Mouse (Mus musculus): Measurements from ENCODE around the gene Tnip1. TPM values are rescaled to one million over a fixed set of nuclear protein-coding genes. Genes with fewer than 3 reads are reported as not detected.
A peak's percentile ranks its signal among the peaks of the same experiment; 100 is the strongest.
"Not testable (repeated sequence)": the region's sequence is repeated elsewhere in the genome, so short reads cannot be mapped to it uniquely, and the experiment has no call there.

The Tnip1 gene
- total RNA-seq, 2 experiments from 2014 or later = 44.4 to 51.3 TPM

DNA sequence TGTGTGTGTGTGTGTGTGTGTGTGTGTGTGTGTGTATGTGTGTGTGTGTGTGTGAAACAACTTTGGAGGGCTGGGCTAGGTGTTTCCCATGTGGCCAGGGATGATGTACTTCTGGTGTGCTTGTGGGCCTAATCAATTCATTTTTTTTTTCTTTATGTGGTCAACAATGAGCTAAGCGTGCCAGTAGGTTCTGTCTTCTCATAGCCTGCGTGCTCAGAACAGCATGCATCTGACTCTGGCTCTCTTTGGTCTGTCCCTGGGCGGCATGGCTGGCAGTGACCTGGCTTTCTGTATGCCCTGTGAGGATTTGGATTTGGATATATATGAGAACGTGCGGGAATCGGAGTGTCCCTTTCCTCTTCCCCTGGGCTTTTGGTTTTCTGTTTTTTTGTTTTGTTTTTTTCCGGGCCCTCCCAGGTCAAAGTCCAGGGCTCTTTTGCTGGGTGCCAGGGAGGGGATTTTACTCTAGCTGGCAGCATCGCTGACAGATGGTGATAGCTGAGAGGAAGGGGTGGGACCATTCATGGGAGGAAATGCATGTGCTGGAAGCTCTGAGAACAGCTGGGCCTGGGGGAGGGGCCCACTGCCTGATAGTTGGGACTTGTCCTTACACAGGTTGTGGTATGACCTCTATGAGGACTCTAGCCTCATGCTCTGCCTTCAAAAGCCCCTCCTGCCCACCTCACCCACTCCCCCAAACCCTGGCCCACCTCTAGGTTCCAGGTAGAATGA, 10.9 kb upstream of the Tnip1 start:
- peak in 1 of 2 experiments; percentile 68 for DNase-seq (ENCODE audit: low spot score in 2 of 2)

DNA sequence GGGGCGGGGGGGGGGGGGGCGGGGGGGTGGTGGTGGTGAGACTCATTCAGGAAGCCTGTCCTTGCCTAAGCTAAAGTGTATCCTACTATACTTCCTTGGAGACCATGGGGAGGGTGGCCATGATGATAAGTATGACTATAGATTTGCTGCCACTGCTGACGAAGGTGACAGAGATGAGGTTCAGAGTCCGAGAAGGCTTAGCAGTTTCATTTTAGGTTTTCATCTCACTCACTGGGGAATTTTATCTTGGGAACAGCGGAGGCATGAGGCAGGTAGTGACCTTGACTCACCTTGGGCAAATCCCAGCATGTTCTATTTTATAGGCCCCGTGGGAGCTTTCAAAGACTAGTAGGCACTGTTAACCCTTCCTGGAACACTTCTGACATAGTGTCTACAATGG, 10.1 kb upstream of the Tnip1 start:
- no peak for DNase-seq (ENCODE audit: low spot score in 2 of 2)

DNA sequence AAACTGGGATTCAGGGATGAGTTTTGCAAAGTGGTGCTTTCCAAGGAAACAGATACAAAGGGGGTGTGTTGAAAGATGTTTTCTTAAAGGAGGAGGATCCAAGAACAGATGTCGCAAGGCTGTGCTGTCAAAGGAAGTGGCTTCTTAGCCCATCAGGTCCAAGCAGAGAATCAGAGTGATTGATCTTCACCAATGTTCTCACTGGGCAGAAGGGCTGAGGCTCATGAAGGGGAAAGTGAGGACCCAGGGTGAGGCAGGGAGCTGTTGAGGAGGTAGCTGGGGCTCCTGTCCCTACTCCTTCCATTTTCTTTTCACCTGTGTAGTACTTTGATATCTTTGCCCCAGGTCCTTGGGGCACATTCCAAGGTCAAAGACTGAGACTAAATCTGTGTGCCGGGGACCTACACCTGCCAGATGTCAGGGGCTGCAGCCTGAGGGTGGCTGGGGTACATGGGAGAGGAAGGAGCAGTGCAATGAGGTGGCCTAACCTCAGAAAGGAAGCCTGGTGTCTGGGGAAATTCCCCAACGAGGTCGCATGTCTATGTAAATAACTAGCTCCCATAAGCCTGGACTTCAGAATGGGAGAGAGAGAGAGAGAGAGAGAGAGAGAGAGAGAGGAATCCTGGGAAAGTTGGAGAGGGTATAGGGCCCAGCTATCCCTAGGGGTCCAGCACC, 9.5 kb upstream of the Tnip1 start:
- no peak for DNase-seq (ENCODE audit: low spot score in 2 of 2)

DNA sequence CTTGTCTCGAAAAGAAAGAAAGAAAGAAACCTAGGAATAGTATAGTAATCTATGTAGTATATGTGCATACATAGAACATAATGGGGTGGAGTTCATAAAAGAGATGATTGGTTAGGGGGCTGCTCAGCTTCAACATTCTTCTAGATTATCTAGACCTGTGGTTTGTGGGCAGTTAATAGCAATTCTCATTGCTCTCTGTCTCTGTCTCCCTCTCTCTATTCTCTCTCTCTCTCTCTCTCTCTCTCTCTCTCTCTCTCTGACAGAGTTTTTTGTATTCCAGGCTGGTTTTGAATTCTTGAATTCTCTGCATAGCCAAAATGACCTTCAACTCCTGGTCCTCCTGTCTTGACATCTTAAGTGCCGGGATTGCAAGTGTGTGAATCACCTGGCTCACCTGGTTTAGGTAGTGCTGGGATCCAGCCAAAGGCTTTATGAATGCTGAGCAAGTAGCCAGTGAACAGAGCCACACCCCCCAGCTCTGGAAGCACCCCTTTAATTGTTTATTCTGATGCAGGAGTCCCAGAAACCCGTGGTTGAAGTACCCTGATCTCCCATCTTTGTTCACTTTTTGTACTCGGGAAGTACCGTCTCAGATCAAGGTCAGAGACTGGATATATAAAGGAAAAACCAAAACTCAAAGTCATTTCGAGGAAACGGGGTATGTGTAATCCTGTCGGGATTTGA, 8.8 kb upstream of the Tnip1 start:
- DNase-seq (ENCODE audit: low spot score in 2 of 2) = no peak

DNA sequence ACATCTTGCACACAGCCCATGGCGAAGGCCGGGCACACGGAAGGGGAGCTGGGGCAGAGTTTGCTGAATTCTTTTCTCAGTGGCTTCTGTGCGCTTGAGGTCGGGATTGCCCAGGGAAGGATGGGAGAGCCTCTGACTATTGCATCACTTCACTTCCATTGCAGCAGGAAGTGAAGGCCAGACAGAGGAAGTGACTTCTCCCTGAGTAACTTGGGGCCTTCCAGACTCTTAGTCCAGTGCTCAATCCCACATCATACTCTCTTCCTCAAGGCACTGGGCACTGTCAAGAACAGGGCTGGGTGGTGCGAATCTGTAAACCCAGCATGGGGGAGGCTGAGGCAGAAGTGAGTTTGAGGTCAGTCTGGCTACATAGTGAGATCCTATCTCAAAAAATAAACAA, 2.5 kb upstream of the Tnip1 start:
- no peak for DNase-seq (ENCODE audit: low spot score in 2 of 2)

DNA sequence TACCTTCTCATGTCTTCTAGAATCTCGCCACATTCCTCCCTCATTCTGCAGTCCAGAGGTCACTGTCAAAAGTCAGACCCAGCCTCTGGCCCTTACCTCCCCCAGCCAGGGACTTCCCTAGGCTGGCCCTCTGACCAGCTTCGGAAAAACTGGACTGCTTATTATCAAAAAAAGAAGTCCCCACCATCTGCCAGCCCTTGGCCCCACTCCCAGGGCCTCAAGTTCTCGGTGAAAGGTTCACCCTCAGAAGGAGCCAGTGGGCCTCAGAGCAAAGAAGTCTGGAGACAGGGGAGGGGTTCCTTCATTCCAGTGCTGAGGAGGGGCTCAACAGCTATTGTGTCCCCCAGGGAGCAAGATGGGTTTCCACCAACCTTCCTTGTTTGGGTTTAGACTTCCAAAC, 796 bp downstream of the Tnip1 start:
- no peak for DNase-seq (ENCODE audit: low spot score in 2 of 2)

DNA sequence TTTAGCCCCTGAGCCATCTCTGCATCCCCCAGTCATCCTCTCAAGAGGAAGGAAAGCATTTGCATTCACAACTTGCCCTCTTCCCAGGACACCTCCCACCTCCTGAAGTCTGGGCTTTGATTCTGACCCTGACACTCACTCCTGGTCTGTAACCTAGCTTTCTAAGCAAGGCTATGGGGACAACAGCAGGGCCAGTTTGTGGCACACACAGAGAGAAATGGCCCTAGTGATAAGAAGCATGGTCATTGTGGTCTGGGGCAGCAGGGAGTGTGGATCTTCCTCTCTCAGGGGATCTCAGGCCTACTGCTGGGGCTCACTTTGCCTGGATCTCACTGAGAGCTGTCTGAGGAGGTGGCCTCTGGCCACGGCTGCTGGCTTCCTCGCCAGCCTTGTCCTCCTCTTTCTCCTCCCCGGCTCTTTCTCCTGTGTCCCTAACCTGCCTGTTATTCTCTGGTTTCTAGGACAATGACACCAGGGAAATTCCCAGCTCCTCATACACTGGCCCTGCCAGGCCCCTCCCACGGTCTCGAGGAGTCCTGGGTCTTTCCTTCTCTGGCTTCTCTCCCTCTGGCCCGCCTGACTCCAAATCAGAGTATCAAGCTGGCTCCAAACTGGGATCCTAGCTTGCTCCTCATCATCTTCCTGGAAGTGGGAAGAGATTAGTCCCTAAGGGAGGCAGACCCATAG, 1.4 kb downstream of the Tnip1 start:
- no peak for DNase-seq (ENCODE audit: low spot score in 2 of 2)

DNA sequence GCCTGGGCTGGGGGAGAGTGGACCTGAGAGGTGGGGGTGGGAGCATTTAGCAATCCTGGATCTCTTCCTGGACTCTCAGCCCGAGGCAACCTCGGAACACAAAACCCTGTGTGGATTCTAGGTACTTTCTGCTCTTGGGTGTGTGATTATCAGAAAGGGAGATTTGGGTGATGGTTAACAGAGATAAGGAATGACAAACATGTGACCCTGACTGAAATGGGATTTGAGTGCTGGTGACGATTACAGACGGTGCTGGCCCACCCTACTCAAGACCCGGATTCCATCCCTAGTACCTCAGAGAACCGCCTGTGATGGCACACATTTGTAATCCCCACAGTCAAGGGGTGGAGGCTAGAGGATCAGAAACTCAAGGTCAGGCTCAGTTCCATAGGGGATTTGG, 2.5 kb downstream of the Tnip1 start:
- DNase-seq (ENCODE audit: low spot score in 2 of 2) = no peak

DNA sequence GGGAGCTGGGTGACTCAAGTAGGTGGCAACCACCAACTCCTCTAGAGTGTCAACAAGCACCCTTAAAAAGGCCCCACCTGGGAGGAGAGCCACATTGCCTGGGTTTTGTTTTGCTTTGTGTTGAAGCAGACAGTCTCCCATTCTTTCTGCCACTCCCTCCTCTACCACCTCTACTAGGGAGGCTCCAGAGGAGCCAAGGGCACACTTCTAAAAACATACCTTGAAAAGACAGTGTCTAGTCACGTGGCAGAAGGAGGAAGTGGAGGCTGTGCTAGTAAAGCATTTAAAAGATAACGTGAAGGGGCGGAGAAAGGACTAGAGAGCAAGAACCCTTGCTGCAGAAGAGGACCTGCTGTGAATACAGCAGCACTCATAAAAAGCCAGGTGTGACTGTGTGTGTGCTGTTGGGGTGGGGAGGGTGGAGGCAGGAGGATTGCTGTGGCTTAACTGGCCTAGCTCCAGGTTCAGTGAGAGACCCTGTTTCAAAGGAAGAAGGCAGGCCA, 4.1 kb downstream of the Tnip1 start:
- no peak for DNase-seq (ENCODE audit: low spot score in 2 of 2)

DNA sequence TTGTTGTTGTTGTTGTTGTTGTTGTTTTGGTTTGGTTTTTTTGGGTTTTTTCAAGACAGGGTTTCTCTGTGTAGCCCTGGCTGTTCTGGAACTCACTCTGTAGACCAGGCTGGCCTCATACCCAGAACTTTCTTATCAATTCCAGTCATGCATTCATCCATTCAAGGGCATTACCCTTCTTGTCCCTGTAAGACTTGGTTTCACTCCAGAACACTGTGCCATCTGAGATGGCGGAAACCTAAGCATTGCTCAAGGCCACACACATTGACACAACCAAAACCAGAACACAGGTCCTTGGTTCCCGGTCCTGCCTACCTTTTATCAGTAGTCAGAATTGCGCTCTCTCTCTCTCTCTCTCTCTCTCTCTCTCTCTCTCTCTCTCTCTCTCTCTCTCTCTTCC, 5.0 kb downstream of the Tnip1 start:
- not testable (repeated sequence) for DNase-seq (ENCODE audit: low spot score in 2 of 2)

DNA sequence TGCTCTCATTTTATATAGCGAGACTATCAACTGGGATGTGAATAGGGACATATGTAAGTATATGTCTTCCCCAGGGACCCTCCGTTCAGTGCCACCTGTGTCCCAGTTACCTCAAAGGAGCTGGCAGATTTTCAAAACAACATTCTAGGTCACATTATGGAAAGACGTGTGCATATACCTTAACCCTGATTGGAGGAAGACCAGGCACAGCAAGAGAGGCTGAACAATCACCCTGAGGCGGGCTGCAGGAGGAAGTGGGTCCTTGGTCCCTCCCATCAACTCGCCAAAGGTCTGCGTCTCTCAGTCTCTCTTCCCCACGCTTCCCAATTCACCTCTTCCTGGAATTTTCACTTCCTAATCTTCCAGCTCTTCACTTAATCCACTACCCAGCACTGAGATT, 5.8 kb downstream of the Tnip1 start:
- no peak for DNase-seq (ENCODE audit: low spot score in 2 of 2)

DNA sequence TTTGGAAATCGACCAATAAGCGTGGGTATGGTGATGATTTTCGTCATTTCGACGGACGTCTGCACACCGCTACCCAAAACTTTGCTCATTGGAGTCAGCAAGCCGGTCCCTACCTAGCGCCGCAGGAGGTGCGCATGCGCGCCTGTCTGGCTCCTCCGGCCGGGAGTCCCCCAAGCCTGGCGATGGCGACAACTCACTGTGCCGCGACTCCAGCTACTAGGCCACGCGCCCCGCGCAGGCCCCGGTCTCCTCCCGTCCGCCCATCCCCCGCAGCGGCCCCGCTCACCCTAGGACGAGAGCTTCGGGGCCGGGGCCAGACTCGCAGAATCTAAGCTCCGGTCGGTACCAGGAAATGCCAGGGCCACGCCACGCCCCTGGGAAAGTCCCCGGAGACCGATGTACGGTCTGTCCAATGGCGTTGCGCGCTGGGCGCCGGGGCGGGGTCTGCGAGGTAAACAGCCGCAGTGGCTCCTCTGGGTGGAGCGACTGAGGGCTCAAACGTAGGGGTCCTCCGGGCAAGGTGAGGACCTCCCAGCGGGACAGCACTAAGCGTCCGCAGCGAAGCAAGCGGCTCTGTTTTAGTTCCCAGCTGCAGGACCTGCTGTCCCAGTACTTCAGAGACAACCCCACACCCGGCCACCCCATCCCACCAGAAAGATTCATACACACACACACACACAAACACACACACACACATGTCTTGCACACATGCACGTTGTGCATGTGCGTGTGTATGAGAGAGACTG, 6.8 kb downstream of the Tnip1 start:
- peak; percentile 98 to 100 for DNase-seq (ENCODE audit: low spot score in 2 of 2)

DNA sequence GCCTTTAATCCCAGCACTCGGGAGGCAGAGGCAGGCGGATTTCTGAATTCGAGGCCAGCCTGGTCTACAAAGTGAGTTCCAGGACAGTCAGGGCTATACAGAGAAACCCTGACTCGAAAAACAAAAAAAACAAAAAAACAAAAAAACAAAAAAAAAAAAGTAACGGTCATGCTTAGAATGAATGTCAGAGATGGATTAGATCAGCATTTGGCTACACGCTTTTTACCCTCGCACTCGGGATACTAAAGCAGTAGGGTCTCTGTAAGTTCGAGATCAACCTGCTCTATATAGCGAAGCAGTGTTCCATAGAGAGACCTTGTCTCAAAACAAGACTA, 7.3 kb downstream of the Tnip1 start:
- DNase-seq (ENCODE audit: low spot score in 2 of 2) = not testable (repeated sequence)

DNA sequence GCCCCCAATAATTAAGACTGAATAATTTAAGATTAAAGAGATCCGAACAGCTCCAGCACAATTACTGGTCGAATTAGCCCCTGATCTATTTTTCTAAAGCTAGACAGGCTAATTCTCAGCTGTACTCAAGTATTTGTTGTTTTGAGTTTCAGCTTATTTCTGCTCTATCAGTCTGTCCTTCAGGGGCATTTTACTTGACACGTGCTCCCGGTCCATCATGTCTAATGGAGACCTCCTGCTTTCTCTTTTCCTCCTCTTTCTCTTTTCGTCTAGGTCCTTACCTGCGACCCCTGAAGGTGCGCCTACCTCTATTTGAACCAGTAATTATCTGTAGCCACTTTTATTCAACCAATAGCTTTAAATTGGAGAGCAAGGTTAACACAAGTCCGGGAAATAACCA, 8.0 kb downstream of the Tnip1 start:
- no peak for DNase-seq (ENCODE audit: low spot score in 2 of 2)

DNA sequence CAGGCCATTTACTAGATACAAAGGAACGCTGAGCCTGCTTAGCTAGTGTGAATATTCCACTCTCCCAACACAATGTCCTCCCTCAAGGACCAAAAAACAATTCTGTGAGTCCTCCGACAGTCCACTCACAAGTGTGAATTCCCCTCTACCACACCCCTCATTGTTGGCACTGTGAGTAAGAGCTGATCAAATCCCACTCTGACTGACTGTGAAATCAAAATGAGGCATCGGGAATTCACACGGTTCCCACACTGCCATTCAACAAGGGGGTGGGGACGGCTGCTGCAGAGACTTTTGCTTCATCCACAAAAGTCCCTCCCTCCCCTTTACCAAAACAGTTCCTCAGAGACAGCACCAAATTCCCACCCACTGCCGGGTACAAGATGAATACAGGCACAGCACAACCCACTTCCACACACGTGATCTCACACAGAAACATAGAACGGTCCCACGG, 8.7 kb downstream of the Tnip1 start:
- DNase-seq (ENCODE audit: low spot score in 2 of 2) = no peak

DNA sequence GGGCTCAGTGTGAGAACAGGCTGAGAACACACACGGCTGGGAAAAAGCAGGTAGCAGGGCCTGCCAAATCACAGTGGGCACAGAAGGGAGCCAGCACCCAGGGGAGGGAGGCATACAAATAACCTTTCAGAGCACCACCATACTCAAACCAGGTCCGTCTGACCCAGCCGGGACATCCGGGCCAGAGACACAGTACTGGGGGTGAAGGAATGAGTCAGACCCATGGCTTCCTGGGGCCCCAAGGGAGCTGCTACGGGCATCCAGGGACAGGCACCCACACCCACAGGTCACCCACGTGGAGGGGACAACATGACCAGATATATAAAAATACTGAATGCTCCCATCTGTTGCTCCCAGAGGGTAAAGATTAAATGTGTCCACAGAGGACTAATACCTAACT, 10.1 kb downstream of the Tnip1 start:
- no peak for DNase-seq (ENCODE audit: low spot score in 2 of 2)

DNA sequence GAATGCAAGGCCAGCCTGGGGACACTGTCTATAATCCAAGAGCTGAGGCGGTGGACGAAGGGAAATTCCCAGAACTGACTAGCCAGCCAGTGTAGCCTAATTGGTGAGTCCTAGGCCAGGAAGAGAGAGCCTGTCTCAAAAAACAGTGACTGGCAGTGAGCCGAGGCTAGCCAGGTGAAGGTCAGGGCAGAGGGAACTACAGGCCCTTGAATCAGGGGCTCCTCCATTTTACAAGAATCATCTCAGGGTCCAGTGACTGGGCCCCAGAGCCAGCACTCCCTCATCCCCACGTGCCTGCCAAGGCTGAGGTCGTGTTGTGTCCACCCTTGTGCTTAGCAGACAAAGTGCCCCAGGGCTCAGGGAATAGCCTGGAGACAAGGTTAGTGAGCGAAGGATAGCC, 12.0 kb downstream of the Tnip1 start:
- no peak for DNase-seq (ENCODE audit: low spot score in 2 of 2)

DNA sequence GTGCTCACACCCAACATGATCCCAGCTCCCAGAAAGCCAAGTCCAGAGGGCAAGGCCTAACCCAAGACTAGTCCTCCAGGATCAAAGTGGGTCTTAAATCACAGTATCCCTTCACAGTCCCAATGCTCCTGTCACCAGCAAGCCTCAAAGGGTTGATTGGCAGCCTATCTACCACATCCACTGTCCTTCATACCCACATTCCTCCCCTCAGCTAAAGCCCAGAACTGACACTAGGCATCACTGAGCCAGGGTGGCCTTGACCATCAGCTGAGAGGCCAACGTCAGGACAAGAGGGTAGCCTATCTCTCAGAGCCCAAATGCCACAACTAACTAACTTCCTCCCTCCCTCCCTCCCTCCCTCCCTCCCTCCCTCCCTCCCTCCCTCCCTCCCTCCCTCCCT, 13.0 kb downstream of the Tnip1 start:
- no peak for DNase-seq (ENCODE audit: low spot score in 2 of 2)

DNA sequence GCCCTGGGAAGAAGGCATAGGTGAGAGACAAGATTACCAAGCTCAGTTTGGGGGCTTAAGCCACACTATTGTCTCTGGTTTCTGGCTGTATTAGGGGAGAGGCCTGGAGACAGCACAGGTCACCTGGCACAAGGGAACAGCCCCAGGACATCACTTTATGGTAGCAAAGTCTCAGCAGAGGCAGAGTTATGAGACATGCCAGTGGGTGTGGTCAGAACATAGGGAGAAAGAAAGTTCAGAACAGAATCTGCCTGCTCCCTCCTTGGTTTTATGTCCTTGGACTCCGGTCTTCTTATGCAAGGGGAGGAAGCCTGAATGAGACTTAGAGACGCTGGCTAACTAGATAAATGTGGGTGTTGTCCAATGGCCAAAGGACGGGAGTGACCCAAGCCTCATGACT, 18.0 kb downstream of the Tnip1 start:
- no peak for DNase-seq (ENCODE audit: low spot score in 2 of 2)

DNA sequence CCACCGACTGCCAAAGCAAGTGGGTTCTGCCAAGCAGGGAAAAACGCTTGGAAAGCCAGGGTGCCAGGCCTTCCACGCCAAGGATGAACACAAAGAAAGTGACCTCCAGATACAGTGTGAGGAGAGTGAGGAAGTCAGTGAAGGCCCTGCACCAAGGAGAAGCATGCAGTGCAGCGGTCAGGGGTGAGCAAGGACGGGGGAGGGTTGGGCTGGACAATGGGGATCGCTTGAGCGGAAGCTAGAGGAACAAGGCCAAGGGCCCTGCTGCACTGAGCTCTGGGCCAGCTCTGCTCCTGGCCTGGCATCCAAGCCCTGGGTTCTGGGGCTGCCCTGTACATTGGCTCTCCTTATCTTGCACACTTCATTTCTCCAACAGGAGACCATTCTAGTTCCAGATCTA, 22.7 kb downstream of the Tnip1 start:
- no peak for DNase-seq (ENCODE audit: low spot score in 2 of 2)

DNA sequence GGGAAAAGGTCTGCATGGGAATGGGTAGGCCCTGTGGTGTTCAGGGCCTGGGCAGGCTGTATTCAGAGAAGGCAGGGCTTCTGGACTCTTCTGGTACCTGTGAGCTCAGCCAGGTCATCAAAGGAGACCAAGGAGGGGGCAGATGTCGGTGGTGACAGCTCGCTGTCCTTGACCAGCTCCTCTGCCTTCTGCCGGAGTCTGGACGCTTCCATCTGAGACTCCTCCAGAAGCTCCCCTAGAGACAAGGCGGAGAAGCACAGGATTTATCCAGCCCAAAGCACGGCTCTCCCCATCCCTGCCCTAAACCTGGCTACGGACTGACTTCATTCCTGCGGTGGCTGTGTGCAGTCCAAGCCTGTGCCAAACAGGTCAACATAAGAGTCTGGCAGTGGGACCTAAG, 23.2 kb downstream of the Tnip1 start:
- DNase-seq (ENCODE audit: low spot score in 2 of 2) = no peak
